Mouse (Mus musculus) liver, postnatal 0 days (tissue): ENCODE results near the gene Rad51b. TPM values are rescaled to one million over a fixed set of nuclear protein-coding genes. Genes with fewer than 3 reads are reported as not detected.

Experiments used
- ATAC-seq: fragments of 200-750 bp; cut with Nextera tagmentation; 2 replicates; pipeline ENCODE4 v1.8.0; 2017; ENCODE audit warnings: mild to moderate bottlenecking, moderate library complexity
- DNase-seq: peaks from one replicate; pipeline ENCODE4 v3.0.0-alpha.2; 2016
- H3K27ac ChIP-seq: fragments of 300-500 bp; sonication (generic); 2 replicates; pipeline ENCODE4 v1.5.1; 2014; ENCODE audit warnings: antibody characterized with exemption, moderate library complexity, mild to moderate bottlenecking, low read depth
- H3K27me3 ChIP-seq: fragments of 300-500 bp; sonication (generic); 2 replicates; pipeline ENCODE4 v1.6.1; 2014; ENCODE audit warnings: low read length, control low read depth, mixed read lengths; ENCODE audit not compliant: insufficient read depth
- H3K36me3 ChIP-seq: fragments of 300-500 bp; sonication (generic); replicated peaks from 2 replicates; pipeline ENCODE4 v1.6.1; 2014; ENCODE audit warnings: mild to moderate bottlenecking, control low read depth, low read length, moderate library complexity, mixed read lengths; ENCODE audit not compliant: insufficient read depth
- H3K4me1 ChIP-seq: fragments of 300-500 bp; sonication (generic); 2 replicates; pipeline ENCODE4 v1.6.1; 2014; ENCODE audit warnings: antibody characterized with exemption, mild to moderate bottlenecking, control low read depth; ENCODE audit not compliant: insufficient read depth
- H3K4me2 ChIP-seq: fragments of 300-500 bp; sonication (generic); 2 replicates; pipeline ENCODE4 v1.6.1; 2014; ENCODE audit warnings: low read depth, mild to moderate bottlenecking, low read length, moderate library complexity, mixed read lengths
- H3K4me3 ChIP-seq: fragments of 300-500 bp; sonication (generic); 2 replicates; pipeline ENCODE4 v1.5.1; 2014; ENCODE audit warnings: low read depth, low read length
- H3K9ac ChIP-seq: fragments of 300-500 bp; sonication (generic); replicated peaks from 2 replicates; pipeline ENCODE4 v1.6.1; 2014; ENCODE audit warnings: mild to moderate bottlenecking, moderate library complexity
- H3K9me3 ChIP-seq: fragments of 300-500 bp; sonication (generic); 2 replicates; pipeline ENCODE4 v1.6.1; 2016; ENCODE audit warnings: mild to moderate bottlenecking, control low read depth, low read length, mixed read lengths
- CTCF ChIP-seq: sonication (generic); IDR thresholded peaks from 2 replicates; pipeline ENCODE4 v1.5.1; 2016; ENCODE audit warnings: antibody characterized with exemption, low read depth
- EP300 ChIP-seq: IDR thresholded peaks from 2 replicates; pipeline ENCODE4 v1.6.1; 2016; ENCODE audit warnings: antibody characterized with exemption, low read depth, mild to moderate bottlenecking
- WGBS: fragments of 180-500 bp; shearing (Covaris S2); extraction: QIAGEN DNeasy Blood & Tissue Kit; methylation state at CpG from one replicate; pipeline ENCODE4 v1.1.7; 2014; ENCODE audit not compliant: insufficient replicate concordance; 5-methylcytosine and 5-hydroxymethylcytosine counted together
- polyA plus RNA-seq: library from polyadenylated mRNA; unstranded; fragments of >200 nt; fragmentation: Nextera tagmentation; extraction: Ambion mirVana; gene quantifications from 2 replicates; pipeline ENCODE4 v1.2.1, GENCODE M21; 2015

The Rad51b gene
- polyA plus RNA-seq, 1 experiment from 2014 or later = 2.5 TPM

DNA sequence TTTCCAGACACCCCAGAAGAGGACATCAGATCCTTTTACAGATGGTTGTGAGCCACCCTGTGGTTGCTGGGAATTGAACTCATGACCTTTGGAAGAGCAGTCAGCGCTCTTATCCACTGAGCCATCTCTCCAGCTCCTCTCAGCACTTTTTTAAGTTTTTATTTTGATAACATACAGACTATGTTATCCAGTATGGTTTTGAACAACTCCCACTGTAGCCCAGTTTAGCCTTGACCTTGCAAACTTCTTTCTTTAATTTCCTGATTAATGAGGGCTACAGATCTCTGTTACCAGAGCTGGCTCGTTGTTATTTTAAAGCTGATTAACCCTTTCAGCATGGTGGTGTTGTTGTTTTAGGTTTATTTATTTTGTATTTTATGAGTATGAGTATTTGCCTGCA is 29.2 kb downstream of the Rad51b start:
- no peak overlapping the region for H3K9ac ChIP-seq
- no peak overlapping the region for H3K4me2 ChIP-seq
- no peaks in the 10 kb centered on the region for H3K4me1 ChIP-seq
- no peak overlapping the region for H3K4me3 ChIP-seq
- H3K9me3 ChIP-seq = no peaks in the 10 kb centered on the region
- DNase-seq (no peak), ATAC-seq (no peak)
- no peaks in the 10 kb centered on the region for H3K36me3 ChIP-seq
- TF ChIP-seq EP300 (no peak), CTCF (no peak)
- H3K27ac ChIP-seq = no peak overlapping the region
- no peaks in the 10 kb centered on the region for H3K27me3 ChIP-seq
- 58% methylated on average over 2 of the region's 2 CpGs for WGBS

DNA sequence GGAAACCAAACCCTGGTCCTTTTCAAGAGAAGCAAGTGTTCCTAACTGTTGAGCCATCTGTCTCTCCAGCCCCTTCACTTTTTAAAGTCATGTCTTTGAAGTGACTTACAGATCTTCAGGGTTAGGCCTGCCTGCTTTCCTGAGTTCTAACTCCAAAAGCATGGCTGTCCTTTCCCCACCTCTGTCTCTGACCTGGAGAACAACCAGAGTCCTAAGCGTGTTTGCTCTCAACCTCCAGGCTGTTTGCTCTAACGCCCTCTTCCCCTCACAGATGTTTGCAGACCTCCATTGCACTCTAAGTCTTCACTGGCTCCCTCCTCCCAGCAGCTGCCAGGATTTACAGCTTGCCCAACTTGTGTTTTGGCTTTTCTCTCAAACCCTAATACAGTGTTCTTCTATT is 29.7 kb downstream of the Rad51b start:
- DNase-seq (no peak), ATAC-seq (no peak)
- Histone ChIP-seq H3K4me3 (no peak overlapping the region), H3K4me1 (no peaks in the 10 kb centered on the region), H3K36me3 (no peaks in the 10 kb centered on the region), H3K9ac (no peak overlapping the region), H3K27me3 (no peaks in the 10 kb centered on the region), H3K9me3 (no peaks in the 10 kb centered on the region), H3K4me2 (no peak overlapping the region), H3K27ac (no peak overlapping the region)
- TF ChIP-seq CTCF = no peak
- 40% methylated on average over 2 of the region's 2 CpGs for WGBS

DNA sequence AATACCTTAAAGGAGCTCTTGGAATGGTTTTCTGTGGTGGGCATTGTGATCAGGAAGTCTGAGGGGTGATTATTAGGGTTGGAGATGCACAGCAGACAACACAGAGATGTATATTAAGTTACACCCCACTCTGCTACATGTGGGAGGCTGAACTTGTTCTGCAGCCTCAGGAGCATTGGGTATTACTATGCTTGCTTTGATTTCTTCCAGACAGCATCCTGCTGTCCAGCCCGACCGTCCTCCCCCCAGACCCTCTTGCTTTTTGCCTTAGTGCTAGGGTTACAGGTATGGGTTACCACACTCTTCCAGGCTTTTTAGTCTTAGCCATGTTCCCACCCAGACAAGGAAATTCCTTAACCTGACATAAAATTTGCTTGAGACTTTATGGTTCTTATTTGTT is 30.8 kb downstream of the Rad51b start:
- Histone ChIP-seq H3K27me3 (no peaks in the 10 kb centered on the region), H3K4me1 (0 out of 2 replicates have a peak, but pooled peaks cover 2% of the 10 kb centered on the region), H3K4me2 (no peak overlapping the region), H3K27ac (no peak overlapping the region), H3K9ac (no peak overlapping the region), H3K36me3 (no peaks in the 10 kb centered on the region), H3K4me3 (no peak overlapping the region), H3K9me3 (no peaks in the 10 kb centered on the region)
- 95% methylated on average over 2 of the region's 2 CpGs for WGBS
- ATAC-seq (no peak), DNase-seq (no peak)
- TF ChIP-seq CTCF = no peak
- no peak for TF ChIP-seq EP300

DNA sequence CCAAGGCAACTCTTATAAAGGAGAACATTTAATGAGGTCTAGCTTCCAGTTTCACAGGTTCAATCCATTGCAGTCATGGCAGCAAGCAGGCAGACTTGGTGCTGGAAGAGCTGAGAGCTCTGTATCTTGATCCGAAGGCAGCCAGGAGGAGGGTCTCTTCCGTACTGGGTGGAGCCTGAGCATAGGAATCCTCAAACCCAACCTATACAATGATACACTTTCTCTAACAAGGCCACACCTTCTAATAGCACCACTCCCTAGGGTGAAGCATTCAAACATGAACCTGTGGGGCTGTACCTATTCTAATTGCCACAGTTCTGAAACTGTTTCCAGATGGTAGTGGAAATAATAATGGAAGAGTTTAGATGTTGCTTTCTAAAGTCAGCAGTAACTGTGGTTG is 33.5 kb downstream of the Rad51b start:
- ATAC-seq (no peak), DNase-seq (no peak)
- H3K9ac ChIP-seq = no peak overlapping the region
- peaks cover 3% of the 10 kb centered on the region; the same call in 1 of the 2 replicates for H3K9me3 ChIP-seq
- no peaks in the 10 kb centered on the region for H3K27me3 ChIP-seq
- H3K4me2 ChIP-seq = no peak overlapping the region
- H3K27ac ChIP-seq = no peak overlapping the region
- TF ChIP-seq EP300 = no peak
- no peak for TF ChIP-seq CTCF
- H3K36me3 ChIP-seq = no peaks in the 10 kb centered on the region; the same call in 1 of the 2 replicates
- H3K4me1 ChIP-seq = 0 out of 2 replicates have a peak, but pooled peaks cover 2% of the 10 kb centered on the region
- 66% methylated on average over 2 of the region's 2 CpGs for WGBS
- no peak overlapping the region for H3K4me3 ChIP-seq

DNA sequence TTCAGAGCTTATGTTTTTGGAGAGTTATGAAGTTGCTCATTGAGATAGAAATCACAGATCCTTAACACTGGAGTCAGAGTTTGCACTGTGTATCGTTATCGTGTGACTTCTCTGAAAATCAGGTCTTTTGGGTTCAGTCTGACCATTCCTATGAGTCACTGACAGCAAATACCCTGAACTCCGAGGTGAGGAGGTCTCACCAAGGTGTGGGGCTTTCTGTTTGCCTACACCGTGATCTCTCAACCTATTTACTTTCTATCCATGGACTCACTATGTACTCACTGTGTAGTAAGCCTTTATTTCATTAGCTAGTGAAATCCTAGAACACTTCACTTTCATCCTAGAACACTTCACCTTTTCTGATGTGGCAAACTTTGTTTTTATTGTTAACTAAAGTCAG is 34.6 kb downstream of the Rad51b start:
- no peak overlapping the region for H3K27ac ChIP-seq
- H3K4me3 ChIP-seq = no peak overlapping the region
- ATAC-seq = peak; percentile 72
- peaks cover 3% of the 10 kb centered on the region; the same call in 1 of the 2 replicates for H3K9me3 ChIP-seq
- 0 out of 2 replicates have a peak, but pooled peaks cover 2% of the 10 kb centered on the region for H3K4me1 ChIP-seq
- TF ChIP-seq CTCF (no peak), EP300 (no peak)
- H3K27me3 ChIP-seq = no peaks in the 10 kb centered on the region
- H3K9ac ChIP-seq = no peak overlapping the region
- DNase-seq = no peak
- H3K36me3 ChIP-seq = no peaks in the 10 kb centered on the region; the same call in 1 of the 2 replicates
- WGBS = 70% methylated on average over 4 of the region's 4 CpGs
- no peak overlapping the region for H3K4me2 ChIP-seq

DNA sequence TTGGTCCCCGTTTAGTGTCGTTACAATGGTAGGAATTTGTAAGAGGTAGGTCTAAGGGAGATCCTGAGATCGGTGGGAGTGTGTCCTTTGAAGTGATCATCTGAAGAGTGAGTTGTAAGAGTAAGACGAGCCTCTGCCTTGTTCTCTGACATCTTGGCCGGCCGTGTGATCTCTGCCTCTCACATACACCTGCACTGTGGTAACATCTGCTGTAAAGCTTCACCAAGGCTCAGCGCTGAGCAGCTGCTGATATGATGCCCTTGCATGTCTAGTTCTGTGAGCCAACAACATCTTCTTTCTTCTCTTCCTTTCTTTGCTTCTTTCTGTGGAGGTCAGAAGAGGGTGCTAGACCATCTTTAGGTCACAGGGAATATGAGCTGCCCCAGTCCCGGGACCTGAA is 41.7 kb downstream of the Rad51b start:
- ATAC-seq (no peak), DNase-seq (no peak)
- H3K27ac ChIP-seq = no peak overlapping the region
- TF ChIP-seq CTCF (no peak), EP300 (no peak)
- no peaks in the 10 kb centered on the region for H3K4me1 ChIP-seq
- H3K27me3 ChIP-seq = no peaks in the 10 kb centered on the region
- WGBS = 85% methylated on average over 8 of the region's 8 CpGs
- H3K9ac ChIP-seq = no peak overlapping the region
- H3K4me3 ChIP-seq = no peak overlapping the region
- H3K36me3 ChIP-seq = no peaks in the 10 kb centered on the region; the same call in 1 of the 2 replicates
- H3K4me2 ChIP-seq = no peak overlapping the region
- H3K9me3 ChIP-seq = peaks cover 3% of the 10 kb centered on the region; the same call in 1 of the 2 replicates

DNA sequence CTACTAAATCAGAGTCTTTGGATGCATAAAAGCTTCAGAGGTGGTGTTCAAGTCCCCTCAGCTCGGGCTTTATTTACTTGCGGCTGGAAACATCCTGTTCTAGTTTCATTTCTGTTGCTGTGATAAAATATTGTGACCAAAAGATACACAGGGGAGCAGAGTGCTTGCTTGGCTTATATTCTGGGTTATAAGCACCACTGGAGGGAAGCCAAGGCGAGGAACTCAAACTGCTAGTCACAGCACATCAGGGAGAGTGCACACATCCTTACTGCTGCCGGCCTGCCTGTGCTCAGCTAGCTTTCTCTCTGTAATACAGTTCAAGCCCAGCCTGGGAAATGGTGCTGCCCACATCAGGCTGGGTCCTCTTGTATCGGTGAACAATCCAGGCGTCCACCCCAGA is 43.4 kb downstream of the Rad51b start:
- H3K4me1 ChIP-seq = no peaks in the 10 kb centered on the region
- H3K9me3 ChIP-seq = no peaks in the 10 kb centered on the region
- DNase-seq = no peak
- H3K36me3 ChIP-seq = no peaks in the 10 kb centered on the region
- no peak for ATAC-seq
- no peak overlapping the region for H3K4me2 ChIP-seq
- 79% methylated on average over 6 of the region's 6 CpGs for WGBS
- H3K27ac ChIP-seq = no peak overlapping the region; the same call in 1 of the 2 replicates
- no peaks in the 10 kb centered on the region for H3K27me3 ChIP-seq
- H3K9ac ChIP-seq = no peak overlapping the region
- H3K4me3 ChIP-seq = no peak overlapping the region
- no peak for TF ChIP-seq EP300
- TF ChIP-seq CTCF = no peak
